Mouse (Mus musculus): ENCODE data around the gene Snx29. TPM values are rescaled to one million over a fixed set of nuclear protein-coding genes. Genes with fewer than 3 reads are reported as not detected.
A peak's percentile ranks its signal among the peaks of the same experiment; 100 is the strongest.

Snx29 gene
- polyA plus RNA-seq, 1 experiment from 2014 or later = 15.3 TPM

DNA sequence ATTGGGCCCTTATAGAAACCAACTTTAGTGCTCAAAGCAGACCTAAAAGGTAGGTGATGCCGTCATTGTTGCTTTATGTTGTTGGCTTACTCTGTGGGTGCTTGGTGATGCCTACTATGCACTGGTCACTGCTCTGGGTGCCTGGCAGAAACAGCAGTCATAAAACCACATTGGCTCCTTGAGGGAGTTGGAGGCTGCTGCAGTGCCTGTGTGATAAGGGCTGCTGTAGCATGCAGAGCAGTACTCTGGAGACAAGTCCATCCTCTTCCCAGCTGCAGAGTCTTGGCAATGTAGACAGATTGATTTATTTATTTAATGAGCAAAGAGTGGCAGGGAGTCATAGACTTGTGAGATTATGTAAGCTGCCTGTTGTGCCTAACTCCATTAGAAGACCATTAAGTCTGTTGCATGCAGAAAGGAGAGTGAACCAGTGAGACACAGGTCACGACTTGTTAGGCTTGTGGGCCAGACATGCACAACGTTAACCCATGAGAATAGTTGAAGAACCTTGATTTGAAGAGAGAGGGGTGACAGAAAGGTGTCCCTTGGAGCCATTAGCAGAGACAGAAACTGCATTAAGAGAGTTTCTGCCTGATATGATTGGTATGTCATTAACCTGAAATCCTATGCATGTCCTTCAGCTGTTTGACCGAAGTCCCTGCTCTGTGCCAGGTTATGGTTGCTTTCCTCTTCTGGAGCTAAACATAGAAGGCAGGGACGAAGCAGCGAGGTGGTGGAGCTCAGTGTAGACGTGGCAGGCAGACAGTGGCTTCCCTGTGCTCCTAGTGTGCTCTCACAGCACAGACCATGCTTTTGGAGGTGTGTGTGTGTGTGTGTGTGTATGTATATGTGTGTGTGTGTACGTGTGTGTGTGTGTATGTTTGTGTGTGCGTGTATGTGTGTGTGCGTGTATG is 267.3 kb downstream of the Snx29 start:
- H3K4me2 ChIP-seq (replicated peaks; ENCODE audit: low read depth, low read length) = no peak overlapping the region
- WGBS = 85% methylated on average over 10 of the region's 10 CpGs
- DNase-seq (ENCODE audit: low spot score) = no peak
- no peaks in the 10 kb centered on the region for H3K9me3 ChIP-seq (ENCODE audit: control insufficient read depth, low read length)
- H3K27me3 ChIP-seq (ENCODE audit: control insufficient read depth, insufficient read depth, low read length) = no peaks in the 10 kb centered on the region
- no peaks in the 10 kb centered on the region for H3K36me3 ChIP-seq (ENCODE audit: control insufficient read depth, insufficient read depth, low read length)
- no peak overlapping the region for H3K9ac ChIP-seq (ENCODE audit: low read depth, low read length)
- H3K4me3 ChIP-seq (ENCODE audit: low read depth, low read length) = no peak overlapping the region
- H3K4me1 ChIP-seq (replicated peaks; ENCODE audit: control insufficient read depth, insufficient read depth, low read length) = no peaks in the 10 kb centered on the region
- no peak for ATAC-seq (ENCODE audit: low FRiP score)
- no peak overlapping the region for H3K27ac ChIP-seq (ENCODE audit: low read depth, low read length)

- WGBS = 83% methylated on average over 3 of the region's 3 CpGs
- Histone ChIP-seq H3K4me2 (replicated peaks; ENCODE audit: low read depth, low read length) (no peak overlapping the region), H3K4me1 (replicated peaks; ENCODE audit: control insufficient read depth, insufficient read depth, low read length) (no peaks in the 10 kb centered on the region), H3K9ac (ENCODE audit: low read depth, low read length) (no peak overlapping the region), H3K27me3 (ENCODE audit: control insufficient read depth, insufficient read depth, low read length) (no peaks in the 10 kb centered on the region), H3K27ac (ENCODE audit: low read depth, low read length) (no peak overlapping the region), H3K36me3 (ENCODE audit: control insufficient read depth, insufficient read depth, low read length) (no peaks in the 10 kb centered on the region), H3K9me3 (ENCODE audit: control insufficient read depth, low read length) (no peaks in the 10 kb centered on the region), H3K4me3 (ENCODE audit: low read depth, low read length) (no peak overlapping the region)
- no peak for ATAC-seq (ENCODE audit: low FRiP score)
- DNase-seq (ENCODE audit: low spot score) = no peak
Observed at GRCm38 (mm10) chr16:11596599-11596998, 273.9 kb downstream of the Snx29 start.

GRCm38 (mm10) chr16:11597769-11598168 is 275.1 kb downstream of the Snx29 start:
- Histone ChIP-seq H3K27ac (ENCODE audit: low read depth, low read length) (no peak overlapping the region), H3K4me2 (replicated peaks; ENCODE audit: low read depth, low read length) (no peak overlapping the region), H3K27me3 (ENCODE audit: control insufficient read depth, insufficient read depth, low read length) (no peaks in the 10 kb centered on the region), H3K4me3 (ENCODE audit: low read depth, low read length) (no peak overlapping the region), H3K9ac (ENCODE audit: low read depth, low read length) (no peak overlapping the region), H3K9me3 (ENCODE audit: control insufficient read depth, low read length) (no peaks in the 10 kb centered on the region), H3K4me1 (replicated peaks; ENCODE audit: control insufficient read depth, insufficient read depth, low read length) (no peaks in the 10 kb centered on the region), H3K36me3 (ENCODE audit: control insufficient read depth, insufficient read depth, low read length) (no peaks in the 10 kb centered on the region)
- 55% methylated on average over 7 of the region's 7 CpGs for WGBS
- DNase-seq (ENCODE audit: low spot score) = no peak
- no peak for ATAC-seq (ENCODE audit: low FRiP score)

- H3K4me1 ChIP-seq (replicated peaks; ENCODE audit: control insufficient read depth, insufficient read depth, low read length) = no peaks in the 10 kb centered on the region
- no peaks in the 10 kb centered on the region for H3K9me3 ChIP-seq (ENCODE audit: control insufficient read depth, low read length)
- no peaks in the 10 kb centered on the region for H3K27me3 ChIP-seq (ENCODE audit: control insufficient read depth, insufficient read depth, low read length)
- no peak for DNase-seq (ENCODE audit: low spot score)
- no peak overlapping the region for H3K27ac ChIP-seq (ENCODE audit: low read depth, low read length)
- no peak overlapping the region for H3K4me2 ChIP-seq (replicated peaks; ENCODE audit: low read depth, low read length)
- H3K4me3 ChIP-seq (ENCODE audit: low read depth, low read length) = no peak overlapping the region
- no peak overlapping the region for H3K9ac ChIP-seq (ENCODE audit: low read depth, low read length)
- no peaks in the 10 kb centered on the region for H3K36me3 ChIP-seq (ENCODE audit: control insufficient read depth, insufficient read depth, low read length)
- WGBS = 82% methylated on average over 3 of the region's 3 CpGs
- no peak for ATAC-seq (ENCODE audit: low FRiP score)
Observed at GRCm38 (mm10) chr16:11599523-11599922, 276.8 kb downstream of the Snx29 start.

DNA sequence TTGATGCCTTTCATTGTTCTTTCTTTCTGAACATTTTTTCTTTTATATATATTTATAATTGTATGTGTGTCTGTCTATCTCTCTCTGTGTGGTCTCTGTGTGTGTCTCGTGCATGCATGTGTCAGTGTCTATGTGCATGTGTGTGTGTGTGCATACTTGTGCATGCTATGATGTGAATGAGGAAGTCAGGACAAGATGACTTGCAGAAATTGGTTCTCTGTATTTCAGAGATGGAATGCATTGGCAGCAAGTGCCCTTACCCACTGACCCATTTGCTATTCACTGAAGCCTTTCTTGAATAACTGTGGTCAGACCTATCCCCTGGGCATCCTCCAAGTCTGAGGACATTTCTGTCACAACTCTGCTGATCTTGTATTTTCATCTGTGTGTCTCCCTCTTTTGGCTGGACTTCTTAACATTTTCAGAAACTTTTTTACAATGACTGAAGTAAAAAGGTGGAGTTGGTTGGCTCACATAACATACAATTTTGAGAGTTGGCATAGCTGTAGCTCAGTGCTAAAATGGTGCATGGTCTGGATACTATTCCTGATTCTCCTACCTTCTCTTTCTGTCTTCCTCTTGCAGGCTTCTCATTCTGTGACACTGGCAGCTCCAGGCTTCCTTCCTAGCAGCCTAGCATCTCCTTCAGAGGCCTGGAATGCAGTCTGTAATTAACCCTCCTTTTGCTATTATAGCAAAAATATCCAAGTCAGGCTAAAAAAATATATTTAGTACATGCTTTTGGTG is 278.8 kb downstream of the Snx29 start:
- 93% methylated on average over 1 of the region's 1 CpGs for WGBS

DNA sequence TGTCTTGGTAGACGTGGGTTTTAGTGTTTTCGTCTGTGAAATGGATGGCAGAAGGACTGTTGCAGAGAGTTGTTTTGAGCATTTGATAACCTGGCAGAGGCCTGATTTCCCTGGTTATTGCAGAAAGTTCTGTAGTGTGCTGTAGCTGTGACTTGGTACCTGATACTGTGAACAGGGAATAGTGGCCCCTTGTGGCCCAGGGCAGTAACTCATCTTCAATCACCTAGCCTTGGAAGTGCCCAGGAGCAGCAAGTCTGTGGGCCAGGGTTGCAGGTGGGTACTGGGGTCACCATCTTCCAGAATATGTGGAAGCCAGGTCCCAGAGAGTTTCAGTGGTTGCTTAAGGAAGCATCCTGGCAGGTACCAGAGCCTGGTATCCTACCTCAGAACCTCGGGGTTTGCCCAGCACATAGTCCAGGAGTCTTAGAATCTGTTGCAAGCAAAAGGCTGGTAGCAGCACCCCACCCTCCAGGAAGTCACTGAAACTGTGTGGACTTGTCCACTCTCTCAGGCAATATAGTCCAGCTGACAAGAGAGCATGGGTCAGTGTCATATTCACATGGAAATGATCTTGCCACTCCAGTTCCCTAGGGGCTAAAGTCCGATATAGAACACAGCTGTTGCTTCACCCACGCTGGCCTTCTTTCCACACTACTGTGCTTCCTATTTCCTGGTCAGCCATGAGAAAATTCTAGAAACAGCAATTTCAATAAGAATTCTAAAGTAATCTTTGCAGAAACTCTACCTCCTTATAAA is 281.1 kb downstream of the Snx29 start:
- no peak overlapping the region for H3K9ac ChIP-seq (ENCODE audit: low read depth, low read length)
- no peak for ATAC-seq (ENCODE audit: low FRiP score)
- 74% methylated on average over 5 of the region's 5 CpGs for WGBS
- H3K36me3 ChIP-seq (ENCODE audit: control insufficient read depth, insufficient read depth, low read length) = no peaks in the 10 kb centered on the region
- peak; percentile 20 for DNase-seq (ENCODE audit: low spot score)
- no peak overlapping the region for H3K4me2 ChIP-seq (replicated peaks; ENCODE audit: low read depth, low read length)
- H3K9me3 ChIP-seq (ENCODE audit: control insufficient read depth, low read length) = no peaks in the 10 kb centered on the region
- no peak overlapping the region for H3K4me3 ChIP-seq (ENCODE audit: low read depth, low read length)
- no peaks in the 10 kb centered on the region for H3K27me3 ChIP-seq (ENCODE audit: control insufficient read depth, insufficient read depth, low read length)
- H3K27ac ChIP-seq (ENCODE audit: low read depth, low read length) = no peak overlapping the region
- H3K4me1 ChIP-seq (replicated peaks; ENCODE audit: control insufficient read depth, insufficient read depth, low read length) = no peaks in the 10 kb centered on the region

More for the DNA sequence above, 278.8 kb downstream of the Snx29 start:
- no peak for DNase-seq (ENCODE audit: low spot score)
- Histone ChIP-seq H3K9ac (ENCODE audit: low read depth, low read length) (no peak overlapping the region), H3K36me3 (ENCODE audit: control insufficient read depth, insufficient read depth, low read length) (no peaks in the 10 kb centered on the region), H3K27ac (ENCODE audit: low read depth, low read length) (no peak overlapping the region), H3K27me3 (ENCODE audit: control insufficient read depth, insufficient read depth, low read length) (no peaks in the 10 kb centered on the region), H3K4me1 (replicated peaks; ENCODE audit: control insufficient read depth, insufficient read depth, low read length) (no peaks in the 10 kb centered on the region), H3K4me2 (replicated peaks; ENCODE audit: low read depth, low read length) (no peak overlapping the region), H3K4me3 (ENCODE audit: low read depth, low read length) (no peak overlapping the region), H3K9me3 (ENCODE audit: control insufficient read depth, low read length) (no peaks in the 10 kb centered on the region)
- ATAC-seq (ENCODE audit: low FRiP score) = no peak

DNA sequence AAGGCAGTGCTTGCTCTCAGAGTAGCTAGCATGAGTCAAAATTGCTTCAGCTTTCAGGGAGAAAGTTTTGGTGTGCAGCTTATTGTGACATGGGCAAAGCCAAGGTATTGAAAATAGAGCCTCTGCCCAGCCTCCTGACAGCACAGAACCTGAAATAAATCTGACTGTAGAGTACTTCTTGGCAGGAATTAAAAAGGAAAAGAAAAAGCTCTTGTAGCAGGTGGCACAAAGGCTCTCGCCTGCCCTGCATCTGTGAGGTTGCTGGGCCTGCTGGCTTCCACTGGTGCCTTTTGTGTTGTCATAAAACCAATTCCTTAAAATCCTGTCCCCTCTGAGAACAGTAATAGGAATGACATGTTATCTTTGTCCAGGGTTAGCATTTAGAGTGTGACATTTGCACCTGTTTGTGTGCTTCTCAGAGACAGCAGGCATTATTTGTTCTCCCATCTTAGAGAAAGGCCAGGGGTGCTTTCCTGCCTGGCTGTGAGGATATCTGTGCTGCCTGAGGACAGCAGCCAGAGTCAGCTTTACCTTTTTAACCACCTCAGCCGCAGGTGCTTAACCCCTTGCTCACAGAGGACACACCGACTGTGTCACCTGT is 289.9 kb downstream of the Snx29 start:
- Histone ChIP-seq H3K27ac (ENCODE audit: low read depth, low read length) (no peak overlapping the region), H3K4me2 (replicated peaks; ENCODE audit: low read depth, low read length) (no peak overlapping the region), H3K36me3 (ENCODE audit: control insufficient read depth, insufficient read depth, low read length) (no peaks in the 10 kb centered on the region), H3K4me3 (ENCODE audit: low read depth, low read length) (no peak overlapping the region), H3K9ac (ENCODE audit: low read depth, low read length) (no peak overlapping the region), H3K27me3 (ENCODE audit: control insufficient read depth, insufficient read depth, low read length) (no peaks in the 10 kb centered on the region), H3K4me1 (replicated peaks; ENCODE audit: control insufficient read depth, insufficient read depth, low read length) (no peaks in the 10 kb centered on the region), H3K9me3 (ENCODE audit: control insufficient read depth, low read length) (0 out of 2 replicates have a peak, but pooled peaks cover 2% of the 10 kb centered on the region)
- 79% methylated on average over 3 of the region's 3 CpGs for WGBS
- DNase-seq (ENCODE audit: low spot score) (no peak), ATAC-seq (ENCODE audit: low FRiP score) (no peak)

- Histone ChIP-seq H3K36me3 (ENCODE audit: control insufficient read depth, insufficient read depth, low read length) (no peaks in the 10 kb centered on the region), H3K4me2 (replicated peaks; ENCODE audit: low read depth, low read length) (no peak overlapping the region), H3K4me1 (replicated peaks; ENCODE audit: control insufficient read depth, insufficient read depth, low read length) (no peaks in the 10 kb centered on the region), H3K9ac (ENCODE audit: low read depth, low read length) (no peak overlapping the region), H3K4me3 (ENCODE audit: low read depth, low read length) (no peak overlapping the region), H3K27ac (ENCODE audit: low read depth, low read length) (no peak overlapping the region), H3K27me3 (ENCODE audit: control insufficient read depth, insufficient read depth, low read length) (no peaks in the 10 kb centered on the region), H3K9me3 (ENCODE audit: control insufficient read depth, low read length) (0 out of 2 replicates have a peak, but pooled peaks cover 2% of the 10 kb centered on the region)
- 86% methylated on average over 3 of the region's 3 CpGs for WGBS
- DNase-seq (ENCODE audit: low spot score) (no peak), ATAC-seq (ENCODE audit: low FRiP score) (no peak)
Observed at GRCm38 (mm10) chr16:11614401-11615014, 291.8 kb downstream of the Snx29 start.

All from hindbrain, embryonic 11.5 days (tissue).